Mouse (Mus musculus) MEL (cell line): ENCODE measurements around the gene 1700016K19Rik.

Source experiments
- CHD2 ChIP-seq: IDR thresholded peaks from 2 replicates; pipeline ENCODE4 v1.6.1; 2011; ENCODE audit warnings: low read length, improper control_type of control experiment
- CTCF ChIP-seq, 3 experiments: IDR thresholded peaks in 2 of 3; conservative IDR thresholded peaks in 1 of 3; 2 replicates each; pipeline ENCODE4 v1.5.1; 2011 to 2012; ENCODE audit warnings: low read length in 3 of 3, low read depth in 2 of 3, mild to moderate bottlenecking in 2 of 3, improper control_type of control experiment in 1 of 3, inconsistent platforms in 1 of 3, mixed read lengths in 1 of 3, moderate library complexity in 1 of 3; ENCODE audit not compliant: control insufficient read depth in 1 of 3, insufficient read depth in 1 of 3, poor library complexity in 1 of 3, severe bottlenecking in 1 of 3
- MAZ ChIP-seq: IDR thresholded peaks from 2 replicates; pipeline ENCODE4 v1.6.1; 2012; ENCODE audit warnings: low read depth, mild to moderate bottlenecking, inconsistent platforms, low read length, improper control_type of control experiment
- POLR2A ChIP-seq, 2 experiments: IDR thresholded peaks; 2 replicates each; pipeline ENCODE4 v1.6.1; 2011 to 2012; ENCODE audit warnings: low read length in 2 of 2, mild to moderate bottlenecking in 2 of 2, control low read depth in 1 of 2, improper control_type of control experiment in 1 of 2, low read depth in 1 of 2, moderate library complexity in 1 of 2; ENCODE audit not compliant: control insufficient read depth in 1 of 2, insufficient read depth in 1 of 2, poor library complexity in 1 of 2
- POLR2AphosphoS2 ChIP-seq: IDR thresholded peaks from 2 replicates; pipeline ENCODE4 v1.6.1; 2011; ENCODE audit warnings: low read length, improper control_type of control experiment
- TCF12 ChIP-seq: IDR thresholded peaks from 2 replicates; pipeline ENCODE4 v1.6.1; 2014; ENCODE audit warnings: low read depth, mild to moderate bottlenecking, inconsistent platforms, low read length, improper control_type of control experiment, moderate library complexity
- USF1 ChIP-seq: IDR thresholded peaks from 2 replicates; pipeline ENCODE4 v1.6.1; 2014; ENCODE audit warnings: low read depth, mild to moderate bottlenecking, inconsistent platforms, low read length, improper control_type of control experiment, moderate library complexity

GRCm38 (mm10) chr11:75978051-75978450 lies 21.7 kb upstream of the 1700016K19Rik start:
- no peak for TF ChIP-seq POLR2A (IDR thresholded peaks at IDR 0.05; ENCODE audit: control insufficient read depth in 1 of 2, insufficient read depth in 1 of 2, low read depth in 1 of 2, low read length in 2 of 2, poor library complexity in 1 of 2)
- no peak for TF ChIP-seq TCF12
- TF ChIP-seq CHD2 = no peak
- no peak for TF ChIP-seq CTCF (IDR thresholded peaks at IDR 0.05 in 2 of 3, conservative IDR thresholded peaks at IDR 0.05 in 1 of 3; ENCODE audit: control insufficient read depth in 1 of 3, insufficient read depth in 1 of 3, low read depth in 2 of 3, low read length in 3 of 3, poor library complexity in 1 of 3, severe bottlenecking in 1 of 3)
- TF ChIP-seq USF1 = no peak
- no peak for TF ChIP-seq POLR2AphosphoS2
- no peak for TF ChIP-seq MAZ
